Mouse (Mus musculus): ENCODE results near the gene Stk11ip.

Gene Stk11ip

GRCm38 (mm10) chr1:75582625-75582956, 61.3 kb downstream of the Stk11ip start:
- peaks cover 26% of the 10 kb centered on the region for H3K4me1 ChIP-seq (replicated peaks; ENCODE audit: low read depth, low read length)
- no peaks in the 10 kb centered on the region for H3K36me3 ChIP-seq (ENCODE audit: insufficient read depth, low read length)
- no peak for TF ChIP-seq NANOG (IDR thresholded peaks at IDR 0.05; ENCODE audit: borderline replicate concordance, low read length)
- TF ChIP-seq POU5F1 (IDR thresholded peaks at IDR 0.05; ENCODE audit: borderline replicate concordance, low read length) = no peak
- TF ChIP-seq CTCF (conservative IDR thresholded peaks at IDR 0.05; ENCODE audit: low read length) = no peak
- H3K4me3 ChIP-seq (replicated peaks; ENCODE audit: low read length) = no peak overlapping the region
- H3K9me3 ChIP-seq (ENCODE audit: low read length) = no peaks in the 10 kb centered on the region
- H3K27me3 ChIP-seq (ENCODE audit: insufficient read depth, low read length) = no peaks in the 10 kb centered on the region; the same call in 1 of the 2 replicates

DNA sequence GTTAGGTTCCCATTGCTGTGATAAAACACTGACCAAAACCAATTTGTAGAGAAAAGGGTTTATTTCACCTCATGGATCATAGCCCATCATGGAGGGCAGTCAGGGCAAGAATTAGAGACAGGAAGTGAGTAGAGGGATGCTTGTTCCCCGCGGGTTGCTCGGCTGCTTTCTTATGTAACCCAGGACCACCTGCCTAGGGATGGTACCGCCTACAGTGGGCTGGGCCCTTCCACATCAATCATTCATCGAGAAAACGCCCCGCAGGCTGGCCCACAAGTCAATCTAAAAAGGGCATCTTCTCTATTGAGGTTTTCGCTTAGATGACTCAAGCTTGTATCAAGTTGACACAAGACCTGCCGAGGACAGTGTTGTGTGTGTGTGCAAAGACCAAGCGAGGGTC, 61.7 kb downstream of the Stk11ip start:
- Histone ChIP-seq H3K36me3 (ENCODE audit: insufficient read depth, low read length) (no peaks in the 10 kb centered on the region), H3K27me3 (ENCODE audit: insufficient read depth, low read length) (no peaks in the 10 kb centered on the region; the same call in 1 of the 2 replicates), H3K4me1 (replicated peaks; ENCODE audit: low read depth, low read length) (peaks cover 30% of the 10 kb centered on the region), H3K9me3 (ENCODE audit: low read length) (no peaks in the 10 kb centered on the region), H3K4me3 (replicated peaks; ENCODE audit: low read length) (no peak overlapping the region)
- TF ChIP-seq CTCF (conservative IDR thresholded peaks at IDR 0.05; ENCODE audit: low read length) (no peak), NANOG (IDR thresholded peaks at IDR 0.05; ENCODE audit: borderline replicate concordance, low read length) (no peak), POU5F1 (IDR thresholded peaks at IDR 0.05; ENCODE audit: borderline replicate concordance, low read length) (no peak)

DNA sequence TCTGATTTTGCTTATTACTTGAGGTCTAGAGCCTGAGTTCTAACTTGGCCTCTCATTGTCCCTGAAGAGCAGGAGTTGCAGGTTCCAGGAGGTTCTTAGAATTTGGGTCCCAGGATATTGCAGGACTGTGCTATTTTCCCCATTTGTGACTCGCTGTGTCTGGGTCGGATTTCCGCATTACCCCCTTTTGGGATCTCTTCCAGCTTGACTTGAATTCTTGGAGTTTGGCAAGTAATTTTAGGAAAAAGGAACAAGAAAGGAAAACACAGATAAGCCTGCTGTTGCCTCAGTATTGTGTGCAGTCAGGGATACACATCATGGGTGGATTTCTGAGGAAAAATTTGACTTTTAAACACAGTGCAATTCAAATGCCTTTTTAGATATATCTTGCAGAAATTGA, 65.5 kb downstream of the Stk11ip start:
- TF ChIP-seq NANOG (IDR thresholded peaks at IDR 0.05; ENCODE audit: borderline replicate concordance, low read length) (no peak), POU5F1 (IDR thresholded peaks at IDR 0.05; ENCODE audit: borderline replicate concordance, low read length) (no peak), CTCF (conservative IDR thresholded peaks at IDR 0.05; ENCODE audit: low read length) (no peak)
- Histone ChIP-seq H3K36me3 (ENCODE audit: insufficient read depth, low read length) (no peaks in the 10 kb centered on the region), H3K27me3 (ENCODE audit: insufficient read depth, low read length) (peaks cover 11% of the 10 kb centered on the region), H3K4me1 (replicated peaks; ENCODE audit: low read depth, low read length) (peaks cover 56% of the 10 kb centered on the region), H3K9me3 (ENCODE audit: low read length) (no peaks in the 10 kb centered on the region), H3K4me3 (replicated peaks; ENCODE audit: low read length) (no peak overlapping the region)

Measured in E14TG2a.4 (cell line).